Mouse (Mus musculus): Measurements from ENCODE around the gene Zfand4.
"Not testable (repeated sequence)": the region's sequence is repeated elsewhere in the genome, so short reads cannot be mapped to it uniquely, and the experiment has no call there.

Gene Zfand4

DNA sequence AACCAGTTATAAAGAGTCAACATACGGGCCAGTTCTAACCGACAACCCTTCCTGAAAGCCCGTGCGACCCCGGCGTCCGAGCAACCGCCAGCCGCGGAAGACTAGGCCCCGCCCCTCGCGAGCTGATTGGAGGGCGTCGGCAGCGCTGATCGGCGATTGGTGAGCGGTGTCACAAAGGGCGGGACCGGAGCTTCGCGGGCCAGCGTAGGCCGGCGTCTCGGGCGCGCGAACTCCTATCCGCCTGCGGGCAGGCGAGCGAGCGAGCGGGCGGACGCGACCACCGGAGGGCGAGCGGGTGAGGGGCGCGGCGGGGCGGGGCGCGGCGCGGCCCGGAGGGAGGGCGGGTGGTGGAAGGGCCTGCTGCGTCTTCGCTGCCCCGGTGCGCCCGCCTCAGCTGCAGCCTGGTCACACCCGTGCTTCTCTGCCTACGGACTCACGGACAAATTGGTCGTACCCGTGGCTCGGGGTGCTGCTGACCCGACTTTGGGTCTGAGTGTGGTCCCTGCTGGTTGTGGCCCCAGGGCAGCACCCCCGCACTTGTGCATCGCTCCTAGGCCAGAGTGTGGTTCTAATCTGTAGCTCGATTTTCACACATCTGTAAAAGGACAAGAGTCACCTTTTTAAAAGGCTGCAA lies at the start of gene Zfand4:
Zfand4 (plus strand) TSS at position 205 of the 634 bp plus-strand sequence.
- peak; percentile 85 to 93 for DNase-seq (ENCODE audit: low spot score in 2 of 2)

DNA sequence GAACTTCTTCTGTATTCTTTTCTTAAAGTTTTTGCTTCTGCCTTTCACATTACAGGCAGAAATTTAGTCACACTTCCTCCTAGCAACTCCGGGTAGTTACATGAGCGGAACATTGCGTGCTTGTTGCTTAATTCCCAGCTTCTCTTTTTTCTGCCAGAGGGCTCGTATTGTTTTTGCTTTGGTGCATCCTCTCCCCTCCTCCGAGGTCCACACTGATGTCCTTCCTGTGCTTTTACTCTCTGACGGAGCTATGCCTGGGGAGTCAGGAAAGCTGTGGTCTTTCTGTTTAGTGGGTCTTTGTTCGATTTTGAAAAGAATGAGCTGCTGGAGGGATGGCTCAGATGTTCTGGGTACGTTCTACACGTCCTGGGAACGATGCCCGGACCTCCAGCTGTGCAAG lies 36.3 kb upstream of the Zfand4 start:
- no peak for DNase-seq (ENCODE audit: low spot score in 2 of 2)

DNA sequence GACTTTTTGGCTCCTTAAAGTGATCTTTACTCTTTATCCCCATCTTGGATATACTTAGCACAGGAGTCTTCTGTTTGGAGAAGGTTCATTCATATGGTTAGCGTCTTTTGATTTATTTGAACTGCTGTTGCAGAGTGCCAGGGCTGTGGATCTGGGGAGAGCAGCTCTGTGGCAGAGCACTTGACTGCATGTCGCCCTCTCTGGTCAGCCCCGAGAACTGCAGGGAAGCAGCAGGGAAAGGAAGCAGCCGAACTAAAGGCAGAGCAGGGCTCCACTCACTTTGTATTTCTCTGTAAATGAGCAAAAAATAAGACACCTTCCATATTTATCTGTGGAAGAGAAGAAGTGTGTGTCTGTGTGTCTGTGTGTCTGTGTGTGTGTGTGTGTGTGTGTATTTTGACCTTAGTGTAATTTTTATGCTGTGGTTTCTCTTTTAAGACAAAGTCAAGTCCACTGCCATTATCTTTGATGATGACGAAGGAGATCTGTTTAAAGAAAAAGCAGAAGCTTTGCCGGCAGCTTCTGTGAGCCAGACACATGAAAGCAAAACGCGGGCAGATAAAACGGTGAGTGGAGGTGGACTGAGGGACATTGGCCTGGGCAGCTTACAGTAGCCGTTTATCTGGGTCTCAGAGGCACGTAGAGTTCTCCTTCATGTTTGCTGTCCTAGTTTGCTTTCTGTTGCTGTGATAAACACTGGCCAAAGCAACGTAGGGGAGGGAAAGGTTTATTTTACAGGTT lies 35.1 kb upstream of the Zfand4 start:
- DNase-seq (ENCODE audit: low spot score in 2 of 2), result peak; percentile 14 to 67

DNA sequence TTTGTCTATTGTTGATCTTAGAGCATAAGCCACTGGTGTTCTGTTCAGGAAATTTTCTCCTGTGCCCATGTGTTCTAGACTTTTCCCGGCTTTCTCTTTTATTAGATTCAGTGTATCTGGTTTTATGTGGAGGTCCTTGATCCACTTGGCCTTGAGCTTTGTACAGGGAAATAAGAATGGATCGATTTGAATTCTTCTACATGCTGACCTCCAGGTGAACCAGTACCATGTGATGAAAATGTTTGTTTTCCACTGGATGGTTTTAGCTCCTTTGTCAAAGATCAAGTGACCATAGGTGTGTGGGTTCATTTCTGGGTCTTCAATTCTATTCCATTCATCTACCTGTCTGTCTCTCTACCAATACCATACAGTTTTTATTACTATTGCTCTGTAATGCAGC lies 29.2 kb upstream of the Zfand4 start:
- not testable (repeated sequence) for DNase-seq (ENCODE audit: low spot score in 2 of 2)

DNA sequence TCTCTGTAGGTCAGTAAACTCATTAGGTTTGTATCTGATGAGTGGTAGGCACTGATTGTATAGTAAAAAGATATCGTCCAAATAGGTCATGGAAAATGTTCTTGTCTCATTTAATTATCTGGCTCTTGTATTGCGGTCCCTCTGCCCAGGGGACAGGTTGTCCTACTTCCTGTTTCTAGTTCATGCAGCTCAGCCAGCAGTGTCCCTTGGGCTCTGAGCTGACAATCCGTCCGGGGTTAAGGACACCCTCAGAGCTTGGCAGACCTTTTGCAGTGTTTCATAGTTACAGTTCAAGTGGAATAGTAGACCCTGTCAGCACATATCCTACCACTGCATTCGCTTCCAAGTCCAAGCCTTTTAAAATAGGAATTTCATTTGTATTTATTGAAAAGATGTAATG lies 28.7 kb upstream of the Zfand4 start:
- DNase-seq (ENCODE audit: low spot score in 2 of 2), result no peak

DNA sequence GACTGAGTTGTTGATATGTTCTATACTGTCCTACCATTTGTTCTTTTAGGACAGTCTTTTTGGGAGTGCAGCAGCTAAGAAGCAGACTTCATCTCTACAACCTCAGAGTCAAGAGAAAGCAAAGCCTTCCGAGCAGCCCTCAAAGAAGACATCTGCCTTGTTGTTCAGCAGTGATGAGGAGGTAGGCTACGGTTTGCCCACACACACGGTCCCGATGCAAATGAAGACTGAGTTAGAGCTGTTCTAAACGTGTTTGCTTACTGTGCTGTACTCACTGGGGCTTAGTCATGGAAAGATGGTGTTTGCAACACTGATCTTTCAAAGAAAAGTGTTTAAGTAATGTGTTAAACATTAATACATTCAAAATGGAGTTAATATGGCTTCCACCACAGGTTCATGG lies 25.9 kb upstream of the Zfand4 start:
- DNase-seq (ENCODE audit: low spot score in 2 of 2), result no peak

DNA sequence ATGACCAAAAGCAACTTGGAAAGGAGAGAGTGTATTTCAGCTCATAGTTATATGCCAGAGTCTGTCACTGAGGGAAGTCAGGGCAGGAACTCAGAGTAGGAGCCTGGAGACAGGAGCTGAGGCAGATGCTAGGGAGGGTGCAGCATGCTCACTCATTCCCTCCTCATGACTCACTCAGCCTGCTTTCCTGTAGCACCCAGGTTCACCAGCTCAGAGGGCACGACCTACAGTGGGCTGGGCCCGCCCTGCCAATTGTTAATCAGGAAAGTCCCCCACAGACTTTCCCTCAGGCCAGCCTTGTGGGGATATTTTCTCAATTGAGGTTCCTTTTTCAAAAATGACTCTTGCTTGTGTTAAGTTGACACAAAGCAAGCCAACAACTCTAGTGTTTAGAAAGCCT lies 23.7 kb upstream of the Zfand4 start:
- DNase-seq (ENCODE audit: low spot score in 2 of 2), result no peak

DNA sequence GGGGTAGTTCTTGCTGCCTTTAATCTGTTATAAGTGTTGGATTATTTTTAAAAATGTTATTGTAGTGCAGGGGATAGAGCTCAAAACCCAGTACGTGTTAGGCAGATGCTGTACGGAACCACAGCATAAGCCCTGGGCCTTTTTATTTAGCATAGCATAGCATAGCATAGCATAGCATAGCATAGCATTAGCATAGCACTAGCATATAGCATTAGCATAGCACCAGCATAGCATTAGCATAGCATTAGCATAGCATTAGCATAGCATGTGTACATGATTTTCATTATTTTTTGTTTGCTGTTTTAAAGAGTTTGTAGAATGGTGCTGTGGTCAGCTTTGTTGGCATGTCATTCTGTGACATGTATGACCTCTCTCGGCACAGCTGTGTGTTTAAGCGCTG lies 4.4 kb upstream of the Zfand4 start:
- DNase-seq (ENCODE audit: low spot score in 2 of 2), result no peak

DNA sequence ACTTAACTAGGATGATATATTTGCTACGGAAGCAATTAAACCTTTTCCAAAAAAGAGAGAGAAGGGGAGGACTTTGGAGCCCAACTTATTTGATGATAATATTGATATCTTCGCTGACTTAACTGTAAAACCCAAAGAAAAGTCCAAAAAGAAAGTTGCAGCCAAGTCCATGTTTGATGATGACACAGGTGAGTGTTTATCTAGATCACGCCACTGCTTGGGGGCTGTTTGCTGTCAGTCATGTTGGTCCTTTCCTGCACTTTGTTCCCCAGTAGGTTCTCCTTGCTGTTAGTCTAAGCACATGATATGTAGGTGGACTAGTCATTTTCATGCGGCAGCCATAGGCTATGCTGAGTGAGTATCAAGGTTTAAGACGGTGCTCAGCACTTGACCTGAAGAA lies 3.5 kb upstream of the Zfand4 start:
- DNase-seq (ENCODE audit: low spot score in 2 of 2), result no peak

DNA sequence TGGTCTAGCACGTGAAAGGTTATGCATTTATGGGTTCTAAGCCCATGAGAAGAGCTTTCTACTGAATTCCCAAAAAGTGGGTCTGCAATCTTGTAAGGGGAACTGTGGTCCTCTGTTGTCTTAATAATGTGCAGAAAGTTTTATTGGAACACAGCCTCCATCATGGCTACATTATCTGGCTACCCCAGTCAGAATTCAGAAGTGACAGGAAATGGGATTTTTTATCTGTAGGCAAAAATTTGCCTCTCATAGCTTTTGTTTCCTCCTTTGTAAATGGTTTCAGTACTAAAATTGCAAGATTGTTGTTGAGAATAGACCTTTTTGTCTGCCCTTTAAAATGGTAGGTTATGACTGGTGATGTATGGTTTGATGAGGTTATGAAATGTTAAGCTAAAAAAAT lies 1.2 kb upstream of the Zfand4 start:
- DNase-seq (ENCODE audit: low spot score in 2 of 2), result no peak

DNA sequence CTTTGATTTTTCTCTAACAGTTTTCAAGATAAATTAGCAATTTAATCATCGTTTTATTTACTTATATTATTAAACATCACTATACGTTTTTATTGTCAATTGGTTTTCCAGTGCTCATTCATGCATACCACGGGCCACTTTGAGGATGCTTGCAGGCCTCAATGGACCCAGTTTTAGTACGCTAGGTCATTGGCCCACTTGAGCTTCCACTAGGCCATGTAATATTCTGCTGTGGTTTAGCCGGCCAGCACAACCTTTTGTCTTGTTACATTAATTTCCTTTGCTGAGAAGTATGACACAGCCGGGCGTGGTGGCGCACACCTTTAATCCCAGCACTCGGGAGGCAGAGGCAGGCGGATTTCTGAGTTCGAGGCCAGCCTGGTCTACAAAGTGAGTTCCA lies 814 bp downstream of the Zfand4 start:
- no peak for DNase-seq (ENCODE audit: low spot score in 2 of 2)

DNA sequence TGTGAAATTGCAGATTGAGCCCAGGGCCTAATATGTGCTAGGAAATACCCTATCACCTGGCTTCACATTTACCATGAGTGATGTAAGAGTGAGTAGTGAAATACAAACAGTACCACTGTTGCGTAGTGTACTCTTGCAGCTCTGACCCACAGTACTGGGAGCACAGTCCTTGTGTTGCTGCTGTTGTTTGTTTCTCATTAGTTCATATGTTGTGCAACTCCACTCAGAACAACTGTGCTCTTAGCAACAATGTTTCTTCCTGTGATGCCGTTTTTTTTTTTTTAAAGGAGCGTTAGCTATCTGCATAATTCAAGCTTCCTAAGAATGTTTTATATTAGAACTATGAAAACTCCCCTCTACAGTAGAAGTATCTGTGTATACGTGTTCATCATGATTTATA lies 1.6 kb downstream of the Zfand4 start:
- DNase-seq (ENCODE audit: low spot score in 2 of 2), result no peak

DNA sequence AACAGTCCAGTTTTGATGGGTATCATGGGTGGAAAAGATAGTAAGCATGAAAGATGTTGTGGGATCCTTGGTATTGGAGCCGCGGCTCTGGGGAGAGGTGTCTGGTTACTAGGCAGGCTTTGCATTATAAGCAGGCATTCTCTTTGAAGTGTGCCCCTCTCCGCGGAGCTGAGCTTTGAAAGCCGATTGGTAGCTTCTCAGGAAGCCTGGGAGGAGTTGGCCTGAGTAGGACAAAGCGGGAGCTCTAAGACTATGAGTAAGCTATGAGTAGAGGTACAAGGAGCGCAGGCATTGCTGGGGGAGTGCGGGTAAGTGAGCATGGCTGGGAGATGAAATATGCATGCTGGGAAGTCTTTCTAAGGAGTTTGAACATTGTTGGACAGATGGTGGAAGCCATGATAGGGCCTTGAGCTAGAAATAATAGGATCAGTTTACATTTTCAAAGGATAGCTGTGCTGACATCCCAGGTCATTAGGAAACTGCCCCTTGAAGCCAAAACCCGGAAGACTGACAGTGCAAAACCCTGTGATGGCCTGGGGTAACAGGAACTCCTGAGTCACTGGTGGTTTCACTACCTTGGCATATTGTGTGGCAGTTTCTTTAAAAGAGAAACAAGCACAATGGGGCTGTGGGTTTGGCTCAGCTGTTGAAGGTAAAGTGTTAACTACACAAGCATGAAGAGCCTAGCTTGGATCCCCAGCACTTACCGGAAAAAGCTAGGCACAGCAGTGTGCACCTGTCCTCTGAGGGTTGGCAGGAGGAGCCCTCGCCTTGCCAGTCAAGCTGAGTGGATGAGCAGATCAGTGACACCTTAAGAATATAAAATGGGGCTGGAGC lies 2.5 kb downstream of the Zfand4 start:
- peak; percentile 37 to 47 for DNase-seq (ENCODE audit: low spot score in 2 of 2)

DNA sequence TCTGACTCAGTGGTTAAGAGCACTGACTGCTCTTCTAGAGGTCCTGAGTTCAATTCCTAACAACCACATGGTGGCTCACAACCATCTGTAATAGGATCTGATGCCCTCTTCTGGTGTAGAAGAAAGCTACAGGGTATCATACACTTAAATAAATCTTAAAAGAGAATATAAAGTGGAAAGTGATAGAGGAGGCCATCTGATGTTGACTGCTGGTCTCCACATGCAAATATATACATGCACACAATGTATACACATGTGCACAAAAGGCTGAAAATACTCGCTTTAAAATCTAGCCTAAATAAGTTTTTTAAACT lies 3.0 kb downstream of the Zfand4 start:
- no peak for DNase-seq (ENCODE audit: low spot score in 2 of 2)

DNA sequence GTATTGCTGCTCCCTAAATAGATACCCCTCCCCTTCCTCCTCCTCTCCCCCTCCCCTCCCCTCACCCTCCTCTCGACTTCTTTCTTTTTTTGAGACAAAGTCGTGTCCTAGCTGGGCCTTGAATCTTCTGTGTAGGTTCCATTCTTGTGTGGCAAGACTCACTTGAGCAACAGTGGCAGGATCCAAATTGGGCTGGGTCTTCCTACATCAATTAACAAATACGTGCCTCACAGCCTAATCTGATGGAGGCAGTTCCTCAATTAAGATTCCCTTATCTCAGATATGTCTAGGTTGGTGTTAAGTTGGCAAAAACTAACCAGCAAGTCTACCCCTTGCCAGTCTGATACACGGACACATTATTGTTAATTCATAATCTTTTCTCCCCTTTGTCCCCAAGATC lies 11.7 kb downstream of the Zfand4 start:
- no peak for DNase-seq (ENCODE audit: low spot score in 2 of 2)

DNA sequence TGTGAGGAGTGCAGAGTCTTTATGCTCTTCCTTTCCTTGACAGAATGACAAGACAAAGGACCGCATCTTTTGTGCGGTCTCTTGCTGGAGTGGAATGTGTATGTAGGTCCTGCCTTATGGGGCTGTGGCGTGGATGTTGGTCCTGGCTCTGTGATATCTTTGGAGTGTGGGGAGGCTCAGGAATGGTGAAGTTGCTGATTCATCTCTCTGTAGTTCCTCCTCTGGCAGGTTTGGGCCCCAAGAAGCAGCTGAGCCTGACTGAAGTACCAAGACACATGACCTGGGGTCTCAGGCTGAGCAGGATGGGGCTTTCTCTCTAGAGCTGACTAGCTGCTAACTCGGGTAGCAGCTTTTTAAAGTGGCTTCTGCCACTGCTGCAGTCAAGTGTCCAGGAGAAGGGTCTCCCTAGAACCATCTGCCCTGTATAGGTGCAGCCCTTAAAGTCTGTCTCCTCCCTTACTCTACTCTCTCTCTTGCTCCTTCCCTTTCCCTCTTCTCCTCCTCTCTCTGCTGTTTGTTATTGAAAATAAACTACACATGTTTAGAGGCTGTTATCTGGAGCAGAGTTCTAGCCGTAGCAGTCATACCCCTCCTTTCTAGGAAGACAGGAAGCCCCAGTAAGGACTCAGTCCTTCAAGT lies 14.8 kb downstream of the Zfand4 start:
- no peak for DNase-seq (ENCODE audit: low spot score in 2 of 2)

DNA sequence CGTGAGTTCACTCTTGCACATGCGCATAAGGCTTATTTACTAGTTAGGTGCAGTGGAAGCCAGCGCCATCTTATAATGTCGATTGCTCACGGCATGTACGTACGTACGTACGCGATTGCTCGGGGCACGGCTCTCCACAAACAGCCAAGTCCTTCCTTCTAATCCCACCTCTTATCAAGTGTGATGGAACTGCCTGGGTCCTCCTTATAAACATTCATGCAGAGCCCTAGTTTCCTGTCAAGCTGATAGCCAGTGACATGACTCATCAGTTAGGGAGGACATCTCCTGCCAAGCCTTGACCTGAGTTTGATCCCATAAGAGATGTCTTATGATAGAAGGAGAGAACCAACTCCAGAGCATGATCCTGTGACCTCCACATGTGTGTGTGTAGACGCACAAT lies 17.0 kb downstream of the Zfand4 start:
- DNase-seq (ENCODE audit: low spot score in 2 of 2), result no peak

DNA sequence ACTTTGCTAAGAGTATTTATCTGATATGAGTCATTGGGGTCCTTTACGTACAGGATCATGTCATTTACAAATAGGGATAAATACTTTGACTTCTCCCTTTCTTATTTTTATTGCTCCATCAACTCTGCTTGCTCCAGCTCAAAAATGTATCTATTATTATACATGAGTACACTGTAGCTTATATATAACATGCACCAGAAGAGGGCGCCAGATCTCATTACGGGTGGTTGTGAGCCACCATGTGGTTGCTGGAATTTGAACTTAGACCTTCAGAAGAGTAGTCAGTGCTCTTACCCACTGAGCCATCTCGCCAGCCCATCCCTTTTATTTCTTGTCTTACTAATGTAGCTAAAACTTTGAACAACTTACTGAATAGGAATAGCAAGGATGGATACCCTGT lies 18.5 kb downstream of the Zfand4 start:
- peak; percentile 28 to 74 for DNase-seq (ENCODE audit: low spot score in 2 of 2)

DNA sequence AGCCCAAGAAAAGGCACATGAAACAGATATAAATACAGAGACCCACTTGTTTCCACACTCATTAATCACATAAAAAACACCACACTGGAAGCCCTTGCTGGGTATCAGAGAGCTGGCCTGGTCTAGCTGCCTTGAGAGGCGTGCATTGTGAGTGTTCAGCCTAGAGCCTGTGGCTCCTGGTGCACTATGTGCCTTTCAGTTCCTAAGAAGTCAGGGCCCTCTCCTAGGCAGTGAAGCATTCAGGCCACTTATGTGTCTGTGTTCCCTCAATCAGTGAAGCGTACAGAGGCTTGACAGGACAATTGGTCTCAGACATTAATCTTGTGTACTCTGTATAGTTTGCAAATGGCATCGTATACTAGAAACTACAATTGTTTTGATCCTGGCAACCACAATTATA lies 19.3 kb downstream of the Zfand4 start:
- DNase-seq (ENCODE audit: low spot score in 2 of 2), result no peak

DNA sequence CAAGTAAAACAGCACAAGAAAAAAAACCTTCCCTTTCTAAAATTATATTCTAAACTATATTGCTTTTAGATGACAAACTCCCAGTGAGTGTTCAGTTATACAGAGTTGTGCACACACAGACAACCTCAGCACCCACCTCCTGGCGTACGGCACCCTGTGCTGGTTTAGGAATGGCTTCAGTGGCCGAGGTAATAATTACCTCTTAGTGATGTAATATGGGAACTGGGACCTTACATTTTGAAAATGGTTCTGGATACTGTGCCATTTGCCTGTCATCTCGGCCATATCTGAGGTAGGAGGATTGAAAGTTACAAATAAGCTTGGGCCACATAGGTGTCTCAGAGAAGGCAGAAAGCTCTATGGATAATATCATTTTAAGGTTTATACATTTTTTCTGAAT lies 22.3 kb downstream of the Zfand4 start:
- no peak for DNase-seq (ENCODE audit: low spot score in 2 of 2)

DNA sequence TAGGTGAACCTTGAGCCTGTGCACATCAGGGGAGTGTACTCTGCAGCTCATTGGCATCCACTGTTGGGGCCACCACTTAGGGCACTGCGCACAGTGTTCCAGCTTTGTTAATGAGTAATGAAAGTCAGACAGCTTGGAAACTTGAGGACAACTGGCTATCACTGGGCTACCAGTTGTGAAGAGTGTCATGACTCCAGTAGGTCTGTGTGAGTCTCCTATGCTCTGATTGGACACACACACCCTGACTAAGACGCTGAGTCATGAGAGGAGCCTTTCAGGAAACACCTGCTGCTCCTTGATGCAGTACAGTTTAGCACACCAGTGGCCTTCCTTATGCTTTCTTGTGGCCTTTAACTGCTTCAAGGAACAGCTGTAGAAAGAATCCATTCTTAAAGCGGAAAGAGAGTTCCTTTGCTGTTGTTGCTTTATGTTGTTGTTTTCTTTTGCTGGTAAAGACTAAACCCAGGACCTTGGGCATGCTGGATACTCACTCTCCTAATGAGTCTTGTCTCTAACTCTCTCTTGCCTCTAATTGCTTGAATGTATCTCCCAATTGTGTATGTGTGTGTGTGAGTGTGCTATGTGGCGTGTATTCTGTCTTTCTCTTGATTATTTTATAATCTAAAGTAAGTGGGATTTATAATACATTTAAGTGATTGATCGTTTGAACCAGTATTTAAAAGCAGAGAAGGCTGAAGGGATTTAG lies 23.0 kb downstream of the Zfand4 start:
- peak; percentile 63 for DNase-seq (ENCODE audit: low spot score in 2 of 2)

DNA sequence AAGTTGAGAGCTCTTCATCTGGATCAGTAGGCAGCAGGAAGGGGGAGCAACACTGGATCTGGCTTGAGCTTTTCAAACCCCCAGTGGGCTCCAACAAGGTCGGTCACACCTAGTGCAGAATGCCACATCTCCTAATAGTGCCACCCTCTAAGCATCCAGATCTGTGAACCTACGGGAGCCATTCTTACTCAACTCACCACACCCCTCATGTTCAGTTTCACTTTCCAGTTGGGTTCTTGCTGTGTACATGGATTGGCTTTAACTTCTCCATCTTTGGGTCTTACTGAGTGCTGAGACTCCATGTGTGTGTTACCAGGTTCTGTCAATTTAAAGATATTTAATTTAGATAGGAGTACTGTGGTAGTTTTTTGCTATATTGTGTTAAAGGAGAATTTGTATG lies 47.4 kb downstream of the Zfand4 start:
- DNase-seq (ENCODE audit: low spot score in 2 of 2), result no peak

All from thymus, postnatal 10 days (tissue).